Mouse (Mus musculus) myocyte (in vitro differentiated cells): ENCODE data around the gene Elk4. TPM values are rescaled to one million over a fixed set of nuclear protein-coding genes. Genes with fewer than 3 reads are reported as not detected.

Experiments used
- H3K27me3 ChIP-seq: one replicate; pipeline ENCODE4 v1.6.1; 2011; ENCODE audit not compliant: control insufficient read depth, insufficient read depth, insufficient read length
- H3K36me3 ChIP-seq: one replicate; pipeline ENCODE4 v1.6.1; 2011; ENCODE audit not compliant: control insufficient read depth, insufficient read depth
- H3K4me2 ChIP-seq: one replicate; pipeline ENCODE4 v1.6.1; 2011; ENCODE audit warnings: low read depth, control low read depth
- H3K4me3 ChIP-seq: one replicate; pipeline ENCODE4 v1.5.1; 2011; ENCODE audit warnings: mild to moderate bottlenecking, control low read depth, moderate library complexity
- H3K79me2 ChIP-seq: one replicate; pipeline ENCODE4 v1.6.1; 2011; ENCODE audit not compliant: control insufficient read depth, insufficient read depth
- H3ac ChIP-seq: one replicate; pipeline ENCODE4 v1.6.1; 2011; ENCODE audit not compliant: control insufficient read depth, insufficient read length
- CEBPB ChIP-seq: IDR thresholded peaks from 2 replicates; pipeline ENCODE4 v1.6.1; 2011; ENCODE audit warnings: mild to moderate bottlenecking, moderate library complexity; ENCODE audit not compliant: poor library complexity, insufficient read depth, severe bottlenecking
- E2F4 ChIP-seq: IDR thresholded peaks from one replicate; pipeline ENCODE4 v1.6.1; 2011; ENCODE audit warnings: mild to moderate bottlenecking, control low read depth, moderate library complexity; ENCODE audit not compliant: insufficient read depth
- MAX ChIP-seq: IDR thresholded peaks from one replicate; pipeline ENCODE4 v1.6.1; 2011; ENCODE audit warnings: low read depth, mild to moderate bottlenecking, control low read depth
- MYOD1 ChIP-seq, 3 experiments: IDR thresholded peaks; one replicate each; pipeline ENCODE4 v1.6.1; 2011; ENCODE audit warnings: control low read depth in 2 of 3, low read depth in 2 of 3, mild to moderate bottlenecking in 2 of 3, moderate library complexity in 1 of 3; ENCODE audit not compliant: insufficient read length in 2 of 3, control insufficient read depth in 1 of 3
- MYOG ChIP-seq, 3 experiments: IDR thresholded peaks; one replicate each; pipeline ENCODE4 v1.6.1; 2011; ENCODE audit warnings: control low read depth in 2 of 3, low read depth in 2 of 3, mild to moderate bottlenecking in 2 of 3; ENCODE audit not compliant: insufficient read length in 2 of 3, control insufficient read depth in 1 of 3, insufficient read depth in 1 of 3
- POLR2A ChIP-seq: IDR thresholded peaks from one replicate; pipeline ENCODE4 v1.6.1; 2011; ENCODE audit warnings: low read depth, mild to moderate bottlenecking, control low read depth, moderate library complexity; ENCODE audit not compliant: insufficient read length
- POLR2AphosphoS2 ChIP-seq: IDR thresholded peaks from one replicate; pipeline ENCODE4 v1.6.1; 2011; ENCODE audit warnings: low read depth, control low read depth; ENCODE audit not compliant: insufficient read length
- REST ChIP-seq: IDR thresholded peaks from one replicate; pipeline ENCODE4 v1.6.1; 2011; ENCODE audit warnings: mild to moderate bottlenecking, control low read depth, moderate library complexity; ENCODE audit not compliant: insufficient read depth, insufficient read length
- SRF ChIP-seq: IDR thresholded peaks from one replicate; pipeline ENCODE4 v1.6.1; 2011; ENCODE audit warnings: low read depth; ENCODE audit not compliant: control insufficient read depth, insufficient read length
- TCF12 ChIP-seq: IDR thresholded peaks from one replicate; pipeline ENCODE4 v1.6.1; 2011; ENCODE audit warnings: mild to moderate bottlenecking, control low read depth; ENCODE audit not compliant: poor library complexity, insufficient read depth, severe bottlenecking
- TCF3 ChIP-seq: IDR thresholded peaks from one replicate; pipeline ENCODE4 v1.6.1; 2011; ENCODE audit warnings: low read depth, control low read depth; ENCODE audit not compliant: insufficient read length
- USF1 ChIP-seq: IDR thresholded peaks from one replicate; pipeline ENCODE4 v1.6.1; 2011; ENCODE audit warnings: low read depth, mild to moderate bottlenecking, control low read depth, moderate library complexity
- polyA plus RNA-seq: library from polyadenylated mRNA; unstranded; fragments of >200 nt; fragmentation: generic; extraction: Trizol; gene quantifications from one replicate; pipeline ENCODE4 v1.2.1, GENCODE M21; 2012; ENCODE audit warnings: missing spikeins

Elk4 gene
- polyA plus RNA-seq = 12.4 TPM

- Histone ChIP-seq H3K4me2 (peak within 1 kb of the TSS; percentile 93), H3K79me2 (peaks cover 41% of the 10 kb centered on the region), H3ac (peak within 1 kb of the TSS; percentile 94), H3K4me3 (peak within 1 kb of the TSS; percentile 48), H3K36me3 (no peaks in the 10 kb centered on the region), H3K27me3 (no peaks in the 10 kb centered on the region)
- TF ChIP-seq MYOG (IDR thresholded peaks at IDR 0.05; ENCODE audit: control insufficient read depth in 1 of 3, insufficient read depth in 1 of 3, insufficient read length in 2 of 3, low read depth in 2 of 3) (no peak), E2F4 (no peak), MYOD1 (IDR thresholded peaks at IDR 0.05; ENCODE audit: control insufficient read depth in 1 of 3, insufficient read length in 2 of 3, low read depth in 2 of 3) (peak in 1 of 3 experiments; percentile 20), SRF (no peak), POLR2A (peak; percentile 84), POLR2AphosphoS2 (peak; percentile 76)
Observed at GRCm38 (mm10) chr1:132007282-132007815, at the start of gene Elk4. Elk4 (plus strand) TSS chr1:132007607.

GRCm38 (mm10) chr1:131961004-131961403 lies 46.4 kb upstream of the Elk4 start:
- Histone ChIP-seq H3K4me2 (no peak overlapping the region), H3K36me3 (no peaks in the 10 kb centered on the region), H3K4me3 (no peak overlapping the region), H3K79me2 (no peaks in the 10 kb centered on the region), H3ac (no peak overlapping the region), H3K27me3 (peaks cover 45% of the 10 kb centered on the region)
- no peak for TF ChIP-seq REST
- no peak for TF ChIP-seq USF1
- no peak for TF ChIP-seq SRF
- TF ChIP-seq POLR2A = no peak
- no peak for TF ChIP-seq TCF3
- TF ChIP-seq POLR2AphosphoS2 = no peak
- TF ChIP-seq CEBPB = no peak
- no peak for TF ChIP-seq MYOD1 (IDR thresholded peaks at IDR 0.05; ENCODE audit: control insufficient read depth in 1 of 3, insufficient read length in 2 of 3, low read depth in 2 of 3)
- no peak for TF ChIP-seq MYOG (IDR thresholded peaks at IDR 0.05; ENCODE audit: control insufficient read depth in 1 of 3, insufficient read depth in 1 of 3, insufficient read length in 2 of 3, low read depth in 2 of 3)
- TF ChIP-seq MAX = no peak
- no peak for TF ChIP-seq TCF12
- TF ChIP-seq E2F4 = no peak

GRCm38 (mm10) chr1:131962606-131963084 lies 44.8 kb upstream of the Elk4 start, which contains the start of gene Slc45a3:
Slc45a3 (plus strand) TSS chr1:131962967.
- H3K36me3 ChIP-seq = no peaks in the 10 kb centered on the region
- peak within 1 kb of the TSS; percentile 25 for H3ac ChIP-seq
- H3K27me3 ChIP-seq = peaks cover 53% of the 10 kb centered on the region
- H3K4me3 ChIP-seq = no peak within 1 kb of the TSS
- no peak for TF ChIP-seq USF1
- no peak for TF ChIP-seq MAX
- no peak for TF ChIP-seq TCF3
- TF ChIP-seq CEBPB = no peak
- no peak for TF ChIP-seq SRF
- TF ChIP-seq POLR2A = no peak
- TF ChIP-seq MYOD1 (IDR thresholded peaks at IDR 0.05; ENCODE audit: control insufficient read depth in 1 of 3, insufficient read length in 2 of 3, low read depth in 2 of 3) = no peak
- H3K4me2 ChIP-seq = peak within 1 kb of the TSS; percentile 78
- no peaks in the 10 kb centered on the region for H3K79me2 ChIP-seq

GRCm38 (mm10) chr1:131963085-131963951 lies 44.1 kb upstream of the Elk4 start:
- H3K27me3 ChIP-seq = peaks cover 53% of the 10 kb centered on the region
- no peak for TF ChIP-seq POLR2AphosphoS2
- TF ChIP-seq USF1 = no peak
- no peak for TF ChIP-seq REST
- TF ChIP-seq E2F4 = no peak
- TF ChIP-seq POLR2A = no peak
- TF ChIP-seq MYOG (IDR thresholded peaks at IDR 0.05; ENCODE audit: control insufficient read depth in 1 of 3, insufficient read depth in 1 of 3, insufficient read length in 2 of 3, low read depth in 2 of 3) = no peak
- TF ChIP-seq TCF12 = no peak
- TF ChIP-seq MAX = no peak
- TF ChIP-seq MYOD1 (IDR thresholded peaks at IDR 0.05; ENCODE audit: control insufficient read depth in 1 of 3, insufficient read length in 2 of 3, low read depth in 2 of 3) = no peak
- TF ChIP-seq TCF3 = no peak
- TF ChIP-seq SRF = no peak
- TF ChIP-seq CEBPB = no peak

More at GRCm38 (mm10) chr1:131963085-131963951, 44.1 kb upstream of the Elk4 start:
- H3K4me2 ChIP-seq = peak overlapping the region; percentile 78
- no peaks in the 10 kb centered on the region for H3K79me2 ChIP-seq
- H3ac ChIP-seq = peak overlapping the region; percentile 25
- H3K36me3 ChIP-seq = no peaks in the 10 kb centered on the region
- no peak overlapping the region for H3K4me3 ChIP-seq
